12 mouse cellular contexts compared by ENCODE assay signal in the genomic region with DNA sequence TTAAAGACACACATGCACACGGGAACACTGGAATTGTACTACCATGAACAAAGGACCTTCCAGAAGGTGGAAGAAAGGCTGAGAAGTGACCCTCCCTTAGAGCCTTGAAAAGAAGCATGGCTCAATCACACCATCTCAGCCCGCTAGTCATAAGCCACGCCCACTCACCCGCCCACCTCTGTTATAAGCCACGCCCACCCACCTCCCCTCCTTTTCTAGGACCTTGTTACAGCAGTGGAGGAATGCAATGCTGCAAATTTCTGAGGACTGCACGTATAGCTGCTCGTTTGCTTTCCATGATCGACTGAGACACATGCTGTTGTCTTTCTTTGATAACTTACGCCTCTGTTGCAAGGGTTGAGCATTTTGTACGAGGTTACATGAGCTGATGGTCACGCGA. TPM values are rescaled to one million over a fixed set of nuclear protein-coding genes. Genes with fewer than 3 reads are reported as not detected.
DNase-seq lines count a peak whose midpoint lies in the region; ATAC-seq lines count a peak whose summit lies in the region.
"Had no signal": no experiment of that assay in that cellular context is flagged by ENCODE, and none has a peak within 500 bp of the region (broad histone marks: within the 10 kb centered on the region; RNA-seq: fewer than 3 reads in every experiment).

No protein-coding gene starts in this region.

- no peak overlapping the region for H3K27ac ChIP-seq in forebrain, embryonic 11.5 days (ENCODE audit: low read depth, low read length)
- no peak overlapping the region for H3K27ac ChIP-seq in forebrain, embryonic 14.5 days (ENCODE audit: low read depth, low read length)
- H3K27ac ChIP-seq in midbrain, embryonic 11.5 days (ENCODE audit: low read depth, low read length): no peak overlapping the region
- no peak overlapping the region for H3K27ac ChIP-seq in midbrain, embryonic 15.5 days
- no peak overlapping the region for H3K27ac ChIP-seq in limb, embryonic 11.5 days (replicated peaks; ENCODE audit: low read depth, low read length)
- H3K27ac ChIP-seq in stomach, embryonic 14.5 days (ENCODE audit: low read length): no peak overlapping the region
- H3K27ac ChIP-seq: heart, embryonic 15.5 days had no signal

- peaks cover 5% of the 10 kb centered on the region; the same call in 1 of the 2 replicates for H3K4me1 ChIP-seq in forebrain, embryonic 11.5 days (replicated peaks; ENCODE audit: control insufficient read depth, insufficient read depth, low read length)
- peaks cover 18% of the 10 kb centered on the region for H3K4me1 ChIP-seq in forebrain, embryonic 14.5 days (ENCODE audit: control insufficient read depth, insufficient read depth, low read length)
- H3K4me1 ChIP-seq in midbrain, embryonic 11.5 days (ENCODE audit: control insufficient read depth, insufficient read depth, low read length): peaks cover 5% of the 10 kb centered on the region
- peaks cover 4% of the 10 kb centered on the region; the same call in 1 of the 2 replicates for H3K4me1 ChIP-seq in midbrain, embryonic 15.5 days
- peaks cover 18% of the 10 kb centered on the region for H3K4me1 ChIP-seq in limb, embryonic 11.5 days (ENCODE audit: control insufficient read depth, insufficient read depth, low read length)
- no peaks in the 10 kb centered on the region for H3K4me1 ChIP-seq in stomach, embryonic 14.5 days (ENCODE audit: control insufficient read depth, insufficient read depth, low read length)

- 51% methylated on average over 12 of the region's 12 CpGs for WGBS in forebrain, embryonic 11.5 days
- 45% methylated on average over 12 of the region's 12 CpGs for WGBS in forebrain, embryonic 14.5 days
- 54% methylated on average over 12 of the region's 12 CpGs for WGBS in midbrain, embryonic 11.5 days
- WGBS in midbrain, embryonic 15.5 days: 56% methylated on average over 12 of the region's 12 CpGs
- whole genome bisulfite sequencing in limb, embryonic 11.5 days: 47% methylated on average over 12 of the region's 12 CpGs
- WGBS in stomach, embryonic 14.5 days: 42% methylated on average over 12 of the region's 12 CpGs

- H3K4me3 ChIP-seq in forebrain, embryonic 11.5 days (ENCODE audit: low read depth, low read length): no peak overlapping the region
- H3K4me3 ChIP-seq in forebrain, embryonic 14.5 days (ENCODE audit: low read depth, low read length): no peak overlapping the region
- no peak overlapping the region for H3K4me3 ChIP-seq in midbrain, embryonic 11.5 days (ENCODE audit: low read depth, low read length)
- H3K4me3 ChIP-seq in midbrain, embryonic 15.5 days: no peak overlapping the region
- H3K4me3 ChIP-seq in limb, embryonic 11.5 days (ENCODE audit: low read depth, low read length): no peak overlapping the region
- no peak overlapping the region for H3K4me3 ChIP-seq in stomach, embryonic 14.5 days (ENCODE audit: low read depth, low read length)
- H3K4me3 ChIP-seq: heart, embryonic 15.5 days had no signal

- H3K36me3 ChIP-seq in forebrain, embryonic 11.5 days (ENCODE audit: control insufficient read depth, insufficient read depth, low read length): no peaks in the 10 kb centered on the region
- H3K36me3 ChIP-seq in forebrain, embryonic 14.5 days (ENCODE audit: control insufficient read depth, insufficient read depth, low read length): no peaks in the 10 kb centered on the region
- H3K36me3 ChIP-seq in midbrain, embryonic 11.5 days (ENCODE audit: control insufficient read depth, insufficient read depth, low read length): no peaks in the 10 kb centered on the region
- H3K36me3 ChIP-seq in midbrain, embryonic 15.5 days (replicated peaks): no peaks in the 10 kb centered on the region
- no peaks in the 10 kb centered on the region for H3K36me3 ChIP-seq in limb, embryonic 11.5 days (ENCODE audit: control insufficient read depth, insufficient read depth, low read length)
- H3K36me3 ChIP-seq in stomach, embryonic 14.5 days (ENCODE audit: control insufficient read depth, insufficient read depth, low read length): no peaks in the 10 kb centered on the region
- H3K36me3 ChIP-seq: heart, embryonic 15.5 days had no signal

- peak; percentile 58; the same call in 1 of the 2 replicates for ATAC-seq in forebrain, embryonic 11.5 days (replicated peaks; ENCODE audit: low FRiP score)
- no peak for ATAC-seq in forebrain, embryonic 14.5 days
- peak; percentile 37 for ATAC-seq in midbrain, embryonic 11.5 days (ENCODE audit: low FRiP score)
- no peak for ATAC-seq in midbrain, embryonic 15.5 days (replicated peaks)
- ATAC-seq in limb, embryonic 11.5 days (ENCODE audit: insufficient number of reproducible peaks, low FRiP score, low TSS enrichment, low read depth): no peak; the same call in 1 of the 2 replicates
- ATAC-seq in stomach, embryonic 14.5 days (ENCODE audit: insufficient number of reproducible peaks, insufficient read depth, low FRiP score, low read depth): peak; percentile 54; the same call in 1 of the 2 replicates
- ATAC-seq: activated CD4-positive, CD25-positive, alpha-beta regulatory T cell, adult 4 months had no signal

- H3K4me2 ChIP-seq in forebrain, embryonic 11.5 days (ENCODE audit: low read depth, low read length, severe bottlenecking): no peak overlapping the region
- no peak overlapping the region for H3K4me2 ChIP-seq in forebrain, embryonic 14.5 days (ENCODE audit: low read length)
- H3K4me2 ChIP-seq in midbrain, embryonic 11.5 days: no peak overlapping the region
- no peak overlapping the region for H3K4me2 ChIP-seq in midbrain, embryonic 15.5 days
- H3K4me2 ChIP-seq in limb, embryonic 11.5 days (ENCODE audit: low read depth, severe bottlenecking): no peak overlapping the region
- H3K4me2 ChIP-seq in stomach, embryonic 14.5 days (replicated peaks; ENCODE audit: low read depth, low read length): no peak overlapping the region
- H3K4me2 ChIP-seq: heart, embryonic 15.5 days had no signal

- H3K27me3 ChIP-seq in forebrain, embryonic 11.5 days (ENCODE audit: control insufficient read depth, insufficient read depth, low read length): no peaks in the 10 kb centered on the region
- no peaks in the 10 kb centered on the region for H3K27me3 ChIP-seq in forebrain, embryonic 14.5 days (replicated peaks; ENCODE audit: control insufficient read depth, insufficient read depth, low read length)
- H3K27me3 ChIP-seq in midbrain, embryonic 11.5 days (ENCODE audit: control insufficient read depth, insufficient read depth, low read length): no peaks in the 10 kb centered on the region
- H3K27me3 ChIP-seq in midbrain, embryonic 15.5 days (replicated peaks): no peaks in the 10 kb centered on the region
- no peaks in the 10 kb centered on the region for H3K27me3 ChIP-seq in limb, embryonic 11.5 days (ENCODE audit: control insufficient read depth, insufficient read depth, low read length)
- no peaks in the 10 kb centered on the region for H3K27me3 ChIP-seq in stomach, embryonic 14.5 days (ENCODE audit: control insufficient read depth, insufficient read depth, low read length)
- H3K27me3 ChIP-seq: heart, embryonic 15.5 days had no signal

- H3K9ac ChIP-seq in forebrain, embryonic 11.5 days (ENCODE audit: low read length): no peak overlapping the region
- no peak overlapping the region for H3K9ac ChIP-seq in forebrain, embryonic 14.5 days (ENCODE audit: low read length)
- no peak overlapping the region for H3K9ac ChIP-seq in midbrain, embryonic 11.5 days (ENCODE audit: low read length)
- H3K9ac ChIP-seq in midbrain, embryonic 15.5 days: no peak overlapping the region
- H3K9ac ChIP-seq in limb, embryonic 11.5 days (ENCODE audit: low read length): no peak overlapping the region
- H3K9ac ChIP-seq in stomach, embryonic 14.5 days (replicated peaks; ENCODE audit: low read depth, low read length): no peak overlapping the region
- H3K9ac ChIP-seq: heart, embryonic 15.5 days had no signal

- H3K9me3 ChIP-seq in forebrain, embryonic 11.5 days (ENCODE audit: control insufficient read depth, low read length): no peaks in the 10 kb centered on the region
- no peaks in the 10 kb centered on the region for H3K9me3 ChIP-seq in forebrain, embryonic 14.5 days (replicated peaks; ENCODE audit: control insufficient read depth, low read length)
- no peaks in the 10 kb centered on the region for H3K9me3 ChIP-seq in midbrain, embryonic 11.5 days (ENCODE audit: control insufficient read depth, low read length)
- no peaks in the 10 kb centered on the region for H3K9me3 ChIP-seq in midbrain, embryonic 15.5 days
- no peaks in the 10 kb centered on the region for H3K9me3 ChIP-seq in limb, embryonic 11.5 days (ENCODE audit: control insufficient read depth, low read length)
- H3K9me3 ChIP-seq in stomach, embryonic 14.5 days (ENCODE audit: control insufficient read depth, low read depth, low read length): no peaks in the 10 kb centered on the region
- H3K9me3 ChIP-seq: heart, embryonic 15.5 days had no signal

- DNase-seq in forebrain, embryonic 11.5 days (ENCODE audit: low spot score): peak; percentile 69
- DNase-seq in forebrain, embryonic 14.5 days (ENCODE audit: low spot score): no peak
- DNase-seq in midbrain, embryonic 11.5 days (ENCODE audit: low spot score, missing footprints): no peak
- peak; percentile 57 for DNase-seq in limb, embryonic 11.5 days (ENCODE audit: low spot score)
- no peak for DNase-seq in left cerebral cortex, adult 11 months (ENCODE audit: low spot score)
- DNase-seq in frontal cortex, postnatal 36 days (ENCODE audit: low spot score in 2 of 2): no peak
- DNase-seq: B cell, adult 2 months; cerebellum, adult 9-10 months had no signal

RNA-seq across cellular contexts. Expression of gene Eva1c, which starts 22.7 kb away (rescaled TPM):
- polyA plus RNA-seq in forebrain, embryonic 11.5 days (2014; fragmentation: Nextera tagmentation; extraction: Ambion mirVana): 1.6 and 1.9 TPM in 2 replicates
- polyA plus RNA-seq in forebrain, embryonic 14.5 days (2014; fragmentation: Nextera tagmentation; extraction: Ambion mirVana): 6.1 and 6.4 TPM in 2 replicates
- polyA plus RNA-seq in midbrain, embryonic 11.5 days (2014; fragmentation: Nextera tagmentation; extraction: Ambion mirVana): 1.1 and 1.3 TPM in 2 replicates
- 2.5 and 5.0 TPM in 2 replicates for polyA plus RNA-seq in midbrain, embryonic 15.5 days (2015; fragmentation: Nextera tagmentation; extraction: Ambion mirVana)
- polyA plus RNA-seq in limb, embryonic 11.5 days (2014; fragmentation: Nextera tagmentation; extraction: Ambion mirVana): 0.23 and 0.44 TPM in 2 replicates
- polyA plus RNA-seq in stomach, embryonic 14.5 days (2014; fragmentation: Nextera tagmentation; extraction: Ambion mirVana): 0.72 and 1.1 TPM in 2 replicates
- polyA plus RNA-seq: activated CD4-positive, CD25-positive, alpha-beta regulatory T cell, adult 4 months had no signal

RNA-seq across cellular contexts. Expression of gene Urb1, which starts 39.0 kb away (rescaled TPM):
- 14.3 and 15.6 TPM in 2 replicates for polyA plus RNA-seq in forebrain, embryonic 11.5 days (2014; fragmentation: Nextera tagmentation; extraction: Ambion mirVana)
- 7.0 and 9.7 TPM in 2 replicates for polyA plus RNA-seq in forebrain, embryonic 14.5 days (2014; fragmentation: Nextera tagmentation; extraction: Ambion mirVana)
- polyA plus RNA-seq in midbrain, embryonic 11.5 days (2014; fragmentation: Nextera tagmentation; extraction: Ambion mirVana): 13.1 and 14.2 TPM in 2 replicates
- 9.8 and 10.4 TPM in 2 replicates for polyA plus RNA-seq in midbrain, embryonic 15.5 days (2015; fragmentation: Nextera tagmentation; extraction: Ambion mirVana)
- 16.6 and 16.7 TPM in 2 replicates for polyA plus RNA-seq in limb, embryonic 11.5 days (2014; fragmentation: Nextera tagmentation; extraction: Ambion mirVana)
- 9.9 and 13.8 TPM in 2 replicates for polyA plus RNA-seq in stomach, embryonic 14.5 days (2014; fragmentation: Nextera tagmentation; extraction: Ambion mirVana)

Comparison
In these comparisons a context has a peak if more than half of its experiments do, and no peak if none do; other contexts are left out.
1. ATAC-seq: peak in forebrain, embryonic 11.5 days (single experiment), midbrain, embryonic 11.5 days (single experiment) and stomach, embryonic 14.5 days (single experiment); none in forebrain, embryonic 14.5 days (single experiment), midbrain, embryonic 15.5 days (single experiment) and limb, embryonic 11.5 days (single experiment).
2. DNase-seq: peak in forebrain, embryonic 11.5 days (single experiment) and limb, embryonic 11.5 days (single experiment); none in forebrain, embryonic 14.5 days (single experiment), midbrain, embryonic 11.5 days (single experiment), left cerebral cortex, adult 11 months (single experiment) and frontal cortex, postnatal 36 days (0 of 2).